Mouse (Mus musculus) lung, adult 2 months (tissue): ENCODE measurements around the gene Vwa3b.

Experiments
- CTCF ChIP-seq: fragments of 200-500 bp; IDR thresholded peaks from 2 replicates; pipeline ENCODE4 v1.5.1; 2011; ENCODE audit warnings: mild to moderate bottlenecking, low read length, control low read depth; ENCODE audit not compliant: insufficient read depth
- POLR2A ChIP-seq: fragments of 200-500 bp; IDR thresholded peaks from 2 replicates; pipeline ENCODE4 v1.6.1; 2011; ENCODE audit warnings: low read depth, mild to moderate bottlenecking, control low read depth, low read length, borderline replicate concordance; ENCODE audit errors: extremely low read depth

DNA sequence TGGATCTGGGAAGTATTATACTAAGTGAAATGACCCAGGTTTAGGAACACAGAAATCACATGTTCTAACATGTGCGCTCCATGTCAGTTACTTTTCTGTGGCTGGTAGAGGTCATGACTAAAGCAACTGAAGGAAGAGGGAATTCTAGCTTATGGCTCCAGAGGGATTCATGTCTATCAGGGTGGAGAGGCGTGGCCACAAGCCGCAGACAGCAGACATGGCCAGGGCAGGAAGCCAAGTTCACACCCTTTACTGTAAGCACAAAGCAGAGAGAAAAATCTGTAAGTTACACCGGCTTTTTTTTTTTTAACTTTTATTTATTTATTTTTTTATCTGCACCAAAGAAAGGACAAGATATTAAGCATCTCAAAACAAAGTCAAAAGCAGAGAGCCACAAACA is 119.6 kb downstream of the Vwa3b start:
- TF ChIP-seq CTCF (no peak), POLR2A (no peak)
